Mouse (Mus musculus) kidney, embryonic 15.5 days (tissue): ENCODE results near the gene Grid2. TPM values are rescaled to one million over a fixed set of nuclear protein-coding genes. Genes with fewer than 3 reads are reported as not detected.

Experiments used
- ATAC-seq: fragments of 200-750 bp; cut with Nextera tagmentation; replicated peaks from 2 replicates; pipeline ENCODE4 v1.8.0; 2017; ENCODE audit warnings: moderate TSS enrichment; ENCODE audit not compliant: low FRiP score
- H3K27ac ChIP-seq: fragments of 300-500 bp; sonication (generic); 2 replicates; pipeline ENCODE4 v1.5.1; 2015; ENCODE audit warnings: mild to moderate bottlenecking, inconsistent platforms
- H3K27me3 ChIP-seq: fragments of 300-500 bp; sonication (generic); 2 replicates; pipeline ENCODE4 v1.6.1; 2015; ENCODE audit warnings: inconsistent platforms
- H3K36me3 ChIP-seq: fragments of 300-500 bp; sonication (generic); 2 replicates; pipeline ENCODE4 v1.6.1; 2015; ENCODE audit warnings: inconsistent platforms
- H3K4me1 ChIP-seq: fragments of 300-500 bp; sonication (generic); 2 replicates; pipeline ENCODE4 v1.6.1; 2015; ENCODE audit warnings: inconsistent platforms
- H3K4me2 ChIP-seq: fragments of 300-500 bp; sonication (generic); 2 replicates; pipeline ENCODE4 v1.6.1; 2015; ENCODE audit warnings: moderate library complexity, mild to moderate bottlenecking, inconsistent platforms
- H3K4me3 ChIP-seq: fragments of 300-500 bp; sonication (generic); replicated peaks from 2 replicates; pipeline ENCODE4 v1.5.1; 2015; ENCODE audit warnings: mild to moderate bottlenecking, inconsistent platforms
- H3K9ac ChIP-seq: fragments of 300-500 bp; sonication (generic); 2 replicates; pipeline ENCODE4 v1.6.1; 2015; ENCODE audit warnings: mild to moderate bottlenecking, inconsistent platforms
- H3K9me3 ChIP-seq: fragments of 300-500 bp; sonication (generic); replicated peaks from 2 replicates; pipeline ENCODE4 v1.6.1; 2016; ENCODE audit warnings: inconsistent platforms
- WGBS: fragments of 180-500 bp; shearing (Covaris S2); methylation state at CpG from one replicate; pipeline ENCODE4 v1.1.7; 2015; ENCODE audit warnings: mixed read lengths; 5-methylcytosine and 5-hydroxymethylcytosine counted together
- polyA plus RNA-seq: library from polyadenylated mRNA; unstranded; fragments of >200 nt; fragmentation: Nextera tagmentation; extraction: Ambion mirVana; gene quantifications from 2 replicates; pipeline ENCODE4 v1.2.1, GENCODE M21; 2015

Grid2 gene
- polyA plus RNA-seq, 1 experiment from 2014 or later, result 0.55 TPM

GRCm38 (mm10) chr6:63685689-63686088 lies 430.0 kb downstream of the Grid2 start:
- no peaks in the 10 kb centered on the region for H3K9me3 ChIP-seq
- no peak overlapping the region for H3K27ac ChIP-seq
- WGBS, result 43% methylated on average over 3 of the region's 3 CpGs
- no peak overlapping the region for H3K9ac ChIP-seq
- ATAC-seq, result no peak
- no peak overlapping the region for H3K4me3 ChIP-seq
- no peaks in the 10 kb centered on the region for H3K36me3 ChIP-seq
- H3K4me1 ChIP-seq, result no peaks in the 10 kb centered on the region
- no peak overlapping the region for H3K4me2 ChIP-seq
- no peaks in the 10 kb centered on the region for H3K27me3 ChIP-seq

GRCm38 (mm10) chr6:63701684-63702083 lies 446.0 kb downstream of the Grid2 start:
- no peak overlapping the region for H3K4me2 ChIP-seq
- H3K4me1 ChIP-seq, result no peaks in the 10 kb centered on the region
- H3K9me3 ChIP-seq, result no peaks in the 10 kb centered on the region
- 95% methylated on average over 1 of the region's 1 CpGs for WGBS
- H3K36me3 ChIP-seq, result no peaks in the 10 kb centered on the region
- no peak overlapping the region for H3K27ac ChIP-seq
- no peaks in the 10 kb centered on the region for H3K27me3 ChIP-seq
- no peak overlapping the region for H3K9ac ChIP-seq
- no peak overlapping the region for H3K4me3 ChIP-seq
- ATAC-seq, result no peak

GRCm38 (mm10) chr6:63733740-63734139 lies 478.1 kb downstream of the Grid2 start:
- Histone ChIP-seq H3K4me1 (no peaks in the 10 kb centered on the region), H3K4me2 (no peak overlapping the region), H3K4me3 (no peak overlapping the region), H3K36me3 (no peaks in the 10 kb centered on the region), H3K27me3 (no peaks in the 10 kb centered on the region), H3K9me3 (no peaks in the 10 kb centered on the region), H3K9ac (no peak overlapping the region), H3K27ac (no peak overlapping the region)
- WGBS, result 77% methylated on average over 2 of the region's 2 CpGs
- ATAC-seq, result no peak

- Histone ChIP-seq H3K36me3 (no peaks in the 10 kb centered on the region), H3K4me2 (no peak overlapping the region), H3K9ac (no peak overlapping the region), H3K4me3 (no peak overlapping the region), H3K27me3 (no peaks in the 10 kb centered on the region), H3K27ac (no peak overlapping the region), H3K9me3 (no peaks in the 10 kb centered on the region), H3K4me1 (no peaks in the 10 kb centered on the region)
- 64% methylated on average over 2 of the region's 2 CpGs for WGBS
- ATAC-seq, result no peak
Measured at GRCm38 (mm10) chr6:63762535-63762934, 506.9 kb downstream of the Grid2 start.

GRCm38 (mm10) chr6:63794679-63795078 lies 539.0 kb downstream of the Grid2 start:
- Histone ChIP-seq H3K4me3 (no peak overlapping the region), H3K36me3 (no peaks in the 10 kb centered on the region), H3K27me3 (no peaks in the 10 kb centered on the region), H3K9me3 (no peaks in the 10 kb centered on the region), H3K4me1 (no peaks in the 10 kb centered on the region), H3K9ac (no peak overlapping the region), H3K4me2 (no peak overlapping the region), H3K27ac (no peak overlapping the region)
- ATAC-seq, result no peak

GRCm38 (mm10) chr6:63820236-63820635 lies 564.6 kb downstream of the Grid2 start:
- Histone ChIP-seq H3K36me3 (no peaks in the 10 kb centered on the region), H3K27me3 (no peaks in the 10 kb centered on the region), H3K27ac (no peak overlapping the region), H3K9me3 (no peaks in the 10 kb centered on the region), H3K4me3 (no peak overlapping the region), H3K4me2 (no peak overlapping the region), H3K9ac (no peak overlapping the region), H3K4me1 (no peaks in the 10 kb centered on the region)
- 0 out of 2 replicates have a peak, but pooled peaks have one; percentile 49 for ATAC-seq
- 31% methylated on average over 5 of the region's 5 CpGs for WGBS

- 24% methylated on average over 2 of the region's 2 CpGs for whole genome bisulfite sequencing
- Histone ChIP-seq H3K9ac (no peak overlapping the region), H3K4me2 (no peak overlapping the region), H3K27me3 (no peaks in the 10 kb centered on the region), H3K4me1 (no peaks in the 10 kb centered on the region), H3K4me3 (no peak overlapping the region), H3K9me3 (no peaks in the 10 kb centered on the region), H3K36me3 (no peaks in the 10 kb centered on the region), H3K27ac (no peak overlapping the region)
- ATAC-seq, result no peak
Measured at GRCm38 (mm10) chr6:63862628-63863027, 607.0 kb downstream of the Grid2 start.

GRCm38 (mm10) chr6:63877088-63877764 lies 621.5 kb downstream of the Grid2 start:
- 82% methylated on average over 3 of the region's 3 CpGs for WGBS
- no peak for ATAC-seq
- Histone ChIP-seq H3K9ac (no peak overlapping the region), H3K27me3 (no peaks in the 10 kb centered on the region), H3K36me3 (no peaks in the 10 kb centered on the region), H3K4me3 (no peak overlapping the region), H3K9me3 (no peaks in the 10 kb centered on the region), H3K4me1 (no peaks in the 10 kb centered on the region), H3K27ac (no peak overlapping the region), H3K4me2 (no peak overlapping the region)

GRCm38 (mm10) chr6:63877765-63878345 lies 622.2 kb downstream of the Grid2 start:
- no peak for ATAC-seq
- Histone ChIP-seq H3K4me2 (no peak overlapping the region), H3K27ac (no peak overlapping the region), H3K9ac (no peak overlapping the region), H3K9me3 (no peaks in the 10 kb centered on the region), H3K27me3 (no peaks in the 10 kb centered on the region), H3K36me3 (no peaks in the 10 kb centered on the region), H3K4me1 (no peaks in the 10 kb centered on the region), H3K4me3 (no peak overlapping the region)
- WGBS, result 72% methylated on average over 6 of the region's 6 CpGs

- Histone ChIP-seq H3K27ac (no peak overlapping the region), H3K36me3 (no peaks in the 10 kb centered on the region), H3K9ac (no peak overlapping the region), H3K4me2 (no peak overlapping the region), H3K4me1 (no peaks in the 10 kb centered on the region), H3K4me3 (no peak overlapping the region), H3K27me3 (no peaks in the 10 kb centered on the region), H3K9me3 (no peaks in the 10 kb centered on the region)
- WGBS, result 40% methylated on average over 3 of the region's 3 CpGs
- no peak for ATAC-seq
Measured at GRCm38 (mm10) chr6:63894714-63895113, 639.0 kb downstream of the Grid2 start.

GRCm38 (mm10) chr6:63898171-63898570 lies 642.5 kb downstream of the Grid2 start:
- no peaks in the 10 kb centered on the region for H3K36me3 ChIP-seq
- H3K27ac ChIP-seq, result no peak overlapping the region
- no peaks in the 10 kb centered on the region for H3K4me1 ChIP-seq
- H3K27me3 ChIP-seq, result no peaks in the 10 kb centered on the region
- H3K4me3 ChIP-seq, result no peak overlapping the region
- 91% methylated on average over 2 of the region's 2 CpGs for WGBS
- ATAC-seq, result no peak
- no peak overlapping the region for H3K4me2 ChIP-seq
- H3K9ac ChIP-seq, result no peak overlapping the region
- no peaks in the 10 kb centered on the region for H3K9me3 ChIP-seq

- Histone ChIP-seq H3K27ac (no peak overlapping the region), H3K4me3 (no peak overlapping the region), H3K4me2 (no peak overlapping the region), H3K9me3 (no peaks in the 10 kb centered on the region), H3K9ac (no peak overlapping the region), H3K27me3 (no peaks in the 10 kb centered on the region), H3K36me3 (no peaks in the 10 kb centered on the region), H3K4me1 (no peaks in the 10 kb centered on the region)
- ATAC-seq, result no peak
- 82% methylated on average over 6 of the region's 6 CpGs for WGBS
Measured at GRCm38 (mm10) chr6:63917035-63917570, 661.4 kb downstream of the Grid2 start.
